Mouse (Mus musculus) layer of hippocampus, adult 18-20 months (tissue): ENCODE results near the gene Unc119. TPM values are rescaled to one million over a fixed set of nuclear protein-coding genes. Genes with fewer than 3 reads are reported as not detected.
A peak's percentile ranks its signal among the peaks of the same experiment; 100 is the strongest.

ENCODE experiments used
- DNase-seq, 2 experiments: peaks; one replicate each; pipeline ENCODE4 v3.0.0; 2022; ENCODE audit warnings: low spot score in 2 of 2
- total RNA-seq, 2 experiments: library from RNA; stranded (reverse); gene quantifications; 2 replicates each; pipeline ENCODE4 v1.2.3; 2021

The Unc119 gene
- total RNA-seq, 2 experiments from 2014 or later: 33.0 to 33.5 TPM

DNA sequence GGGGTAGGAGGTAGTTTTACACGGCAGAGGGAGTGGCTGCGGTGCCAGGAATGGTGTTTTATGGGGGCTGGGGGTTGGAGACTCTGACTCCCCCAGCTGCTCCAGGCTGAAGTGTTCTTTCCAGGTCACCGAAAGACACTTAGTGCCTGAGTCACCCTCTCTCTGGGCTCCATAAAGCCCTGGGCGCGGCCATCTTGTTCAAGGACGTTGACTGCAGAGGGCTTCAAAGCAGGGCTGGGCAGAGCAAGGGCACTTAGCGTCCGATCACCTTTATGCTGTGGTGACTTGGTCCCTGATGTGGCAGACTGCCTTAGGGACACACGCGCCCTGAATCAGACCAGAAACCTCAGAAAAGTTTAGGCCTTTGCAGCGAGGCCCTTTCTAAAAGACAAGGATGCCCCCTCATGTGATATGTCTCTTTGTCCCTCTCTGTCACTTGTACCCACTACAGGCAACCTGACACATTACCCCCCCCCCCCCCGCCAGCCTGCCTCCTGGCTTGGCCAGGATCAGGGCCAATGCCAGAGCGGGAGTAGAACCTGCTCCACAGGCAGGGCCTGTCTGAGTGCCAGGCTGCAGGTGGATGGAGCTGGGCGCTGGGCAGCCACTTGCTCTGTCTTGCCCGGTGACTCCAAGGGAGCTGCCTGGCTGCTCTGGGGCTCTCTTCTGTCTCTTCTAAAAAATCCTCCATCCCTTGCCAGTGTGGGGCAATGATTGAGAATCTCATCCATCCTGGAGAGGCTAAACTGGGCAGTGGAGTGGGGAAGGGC lies 24.4 kb downstream of the Unc119 start:
- DNase-seq: no peak

DNA sequence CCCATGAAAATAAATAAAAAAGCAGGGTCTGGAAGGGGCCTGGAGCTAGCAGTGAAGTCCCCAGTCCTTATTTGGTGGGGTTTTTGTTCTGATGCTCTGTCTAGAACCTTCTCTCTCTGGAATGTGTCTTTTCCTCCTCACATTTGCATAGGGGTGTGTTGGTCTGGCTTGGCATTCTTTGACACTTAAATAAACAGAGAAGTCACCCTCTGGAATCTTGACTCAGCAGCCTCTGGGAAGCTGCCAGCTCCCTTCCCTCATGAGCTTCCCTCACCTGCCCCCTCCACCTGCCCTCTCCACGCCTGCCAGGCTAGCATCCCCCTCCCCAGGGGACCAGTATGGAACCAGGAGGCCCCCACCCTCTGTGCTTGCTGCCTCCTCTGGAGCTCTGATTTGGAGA lies 27.1 kb downstream of the Unc119 start:
- DNase-seq: no peak

DNA sequence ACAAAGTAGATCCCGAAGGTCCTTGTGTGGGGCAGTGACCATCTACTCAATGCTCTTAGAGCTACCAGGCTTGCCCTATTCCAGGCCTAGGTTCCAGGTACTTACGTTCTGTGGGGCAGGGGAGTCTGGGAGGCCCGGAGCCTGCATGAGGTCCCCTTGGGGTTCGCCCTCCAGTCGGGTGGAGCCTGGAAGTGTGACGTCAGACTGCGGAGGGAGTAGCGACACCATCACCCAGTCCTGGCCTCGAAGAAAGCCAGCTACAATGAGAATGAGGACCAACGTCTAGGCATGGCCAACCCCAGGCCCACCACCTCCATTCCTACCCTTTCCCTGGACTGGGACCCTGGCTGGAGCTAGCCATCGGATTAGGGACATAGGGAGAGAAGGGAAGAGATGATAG lies 28.4 kb downstream of the Unc119 start:
- DNase-seq: no peak

DNA sequence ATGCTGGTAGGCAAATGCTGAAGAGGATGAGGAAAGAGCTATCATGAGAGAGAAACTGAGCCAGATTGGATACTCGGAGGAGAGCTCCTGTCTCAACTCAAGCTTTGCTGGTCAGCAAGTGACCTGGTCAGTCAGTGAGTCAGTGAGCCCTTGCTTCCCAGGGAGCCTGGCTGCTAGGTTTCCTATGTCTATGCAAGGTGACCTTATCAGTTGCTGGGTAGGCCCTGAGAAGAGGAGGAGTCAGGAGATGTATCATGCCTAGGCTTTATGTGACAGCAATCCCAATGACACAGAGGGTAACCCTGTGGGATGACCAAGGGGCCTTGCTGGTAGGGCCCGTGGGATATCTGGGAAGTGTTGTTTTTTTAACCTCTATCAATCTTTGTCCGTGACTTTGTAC lies 28.9 kb downstream of the Unc119 start:
- DNase-seq: no peak

DNA sequence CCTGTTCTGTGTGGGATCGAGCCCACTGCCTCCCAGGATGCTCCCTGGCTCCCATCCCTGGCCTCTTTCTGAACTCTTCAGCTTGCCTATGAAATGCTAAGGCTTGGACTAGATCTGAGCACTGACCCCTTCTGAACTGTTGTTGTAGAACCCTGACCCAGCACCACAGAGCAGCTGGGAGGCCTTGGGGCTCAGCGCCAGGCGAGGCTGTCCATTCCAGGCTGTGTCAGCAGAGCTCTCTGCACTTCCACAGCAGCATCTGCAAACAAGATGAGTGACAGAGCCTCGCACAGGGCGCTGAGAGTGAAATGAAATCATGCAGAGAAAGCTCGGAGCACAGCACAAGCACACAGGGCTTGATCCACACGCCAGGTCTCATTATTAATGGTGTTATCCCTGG lies 29.3 kb downstream of the Unc119 start:
- no peak for DNase-seq

DNA sequence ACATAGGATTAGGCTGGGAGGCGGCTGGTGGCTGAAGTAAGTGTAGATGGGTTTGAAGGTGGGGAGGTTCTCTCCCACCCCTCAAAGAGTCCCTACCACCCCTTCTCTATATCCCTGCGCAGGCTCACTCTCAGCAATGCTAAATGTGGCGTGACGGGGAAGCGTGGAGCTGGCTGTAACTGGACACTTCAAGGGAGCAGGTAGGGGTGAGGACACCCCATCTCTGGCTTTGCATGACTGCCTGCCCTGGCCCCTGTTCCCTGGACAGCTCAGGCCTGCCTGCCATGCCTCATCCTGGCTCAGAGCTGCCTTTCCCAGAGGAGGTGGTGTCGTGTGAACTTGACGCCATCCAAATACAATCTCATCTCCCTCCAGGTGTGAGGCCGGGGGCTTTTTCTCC lies 30.9 kb downstream of the Unc119 start:
- no peak for DNase-seq

DNA sequence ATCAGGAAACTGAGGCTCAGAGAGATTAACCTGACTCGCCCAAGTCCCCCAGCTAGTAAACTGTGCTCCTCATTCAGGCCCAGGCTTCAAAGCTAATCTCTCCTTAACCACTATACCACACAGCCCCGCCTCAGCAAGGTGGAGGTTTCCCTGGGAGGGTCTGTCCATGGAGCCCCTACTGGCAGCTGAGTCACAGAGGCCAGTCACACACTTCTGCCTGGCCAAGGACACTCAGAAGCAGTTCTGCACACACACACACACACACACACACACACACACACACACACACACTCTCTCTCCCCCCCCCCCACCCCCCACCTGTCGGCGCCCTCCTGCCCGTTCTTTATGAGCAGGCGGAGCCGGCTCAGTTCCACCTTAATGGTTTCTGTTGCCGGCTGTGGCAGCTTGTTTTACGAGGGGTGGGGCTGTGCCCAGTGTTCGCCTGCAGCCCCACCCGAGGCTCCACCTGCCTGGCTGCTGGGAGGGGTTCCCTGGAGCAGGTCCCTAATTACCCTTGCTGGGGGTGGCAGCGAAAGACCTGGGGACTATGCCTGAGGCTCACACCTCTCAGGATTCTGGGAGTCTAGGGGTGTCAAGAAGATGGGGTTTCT lies 34.4 kb downstream of the Unc119 start:
- no peak for DNase-seq

DNA sequence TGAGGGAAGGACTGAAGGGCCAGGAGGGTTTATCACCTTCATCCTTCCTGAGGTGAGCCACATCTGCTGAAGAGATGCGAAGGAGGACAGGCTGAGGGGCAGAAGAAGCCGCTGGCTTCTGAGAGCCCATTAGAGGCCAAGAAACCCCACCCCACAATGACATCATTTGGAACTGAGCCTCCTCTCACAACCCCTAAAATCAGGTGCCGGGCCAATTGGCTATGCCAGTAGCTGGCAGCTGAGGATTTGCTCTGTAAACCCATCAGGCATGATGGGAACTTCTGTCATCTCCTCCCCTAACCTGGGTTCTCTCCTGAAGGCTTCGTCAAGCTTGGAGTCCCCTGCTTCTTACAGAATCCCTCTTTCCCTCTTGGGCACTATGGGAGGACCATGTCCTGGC lies 37.1 kb downstream of the Unc119 start:
- no peak for DNase-seq

DNA sequence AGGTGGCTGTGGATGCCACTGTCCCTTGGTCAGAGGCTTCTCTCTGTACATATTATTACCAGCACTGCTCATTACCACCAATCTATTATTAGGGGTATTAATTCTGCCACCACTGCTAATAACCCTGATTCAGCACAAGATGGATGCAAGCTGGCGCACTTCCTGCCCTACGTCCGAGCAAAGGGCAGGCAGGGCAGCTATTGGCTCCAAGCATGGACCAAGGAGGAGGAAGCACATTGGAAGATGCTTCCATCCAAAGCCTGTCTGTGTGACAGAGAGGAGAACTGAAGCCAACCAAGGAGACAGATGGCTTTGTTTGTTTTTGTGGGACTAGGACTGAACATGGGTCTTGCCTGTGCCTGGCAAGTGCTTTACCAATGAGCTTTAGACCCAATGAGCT lies 37.7 kb downstream of the Unc119 start:
- DNase-seq: no peak

DNA sequence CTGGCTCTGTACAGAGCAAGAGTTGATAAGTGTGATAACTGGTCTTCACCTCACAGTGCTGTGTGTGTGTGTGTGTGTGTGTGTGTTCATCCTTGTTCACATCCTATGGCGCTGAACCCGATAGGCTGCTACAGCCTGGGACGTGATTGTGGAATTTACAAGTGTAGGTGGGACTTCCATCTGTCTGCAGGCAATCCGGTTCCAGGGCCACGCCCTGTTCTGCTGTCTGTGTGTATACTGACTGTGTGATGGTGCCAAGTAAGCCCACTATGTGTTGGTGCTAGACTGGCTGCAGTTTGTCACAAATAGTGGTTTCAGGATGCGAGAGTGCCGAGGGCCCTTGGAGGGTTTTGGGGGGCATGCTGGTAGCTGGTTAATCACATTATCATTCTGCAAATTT lies 39.0 kb downstream of the Unc119 start:
- peak in 1 of 2 experiments; percentile 65 for DNase-seq

DNA sequence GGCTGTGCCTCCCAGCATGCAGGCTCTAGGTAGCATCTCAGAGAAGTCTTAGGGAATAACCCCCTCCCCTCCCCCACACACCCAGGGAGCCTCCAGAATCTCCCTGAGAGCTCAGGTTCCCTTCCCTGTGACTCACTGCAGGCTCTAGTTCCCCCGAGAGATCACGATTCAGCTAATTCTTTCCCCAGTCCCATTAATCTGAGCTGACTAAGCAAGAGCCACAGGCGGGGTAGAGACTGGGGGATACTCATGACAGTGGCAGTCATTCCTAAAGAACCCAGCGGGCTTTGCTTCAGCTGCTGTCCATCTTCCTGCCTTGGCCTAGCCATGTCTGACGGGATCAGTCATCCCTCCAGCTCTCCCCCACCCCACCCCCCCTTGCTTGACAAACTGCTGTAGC lies 39.4 kb downstream of the Unc119 start:
- DNase-seq: no peak

DNA sequence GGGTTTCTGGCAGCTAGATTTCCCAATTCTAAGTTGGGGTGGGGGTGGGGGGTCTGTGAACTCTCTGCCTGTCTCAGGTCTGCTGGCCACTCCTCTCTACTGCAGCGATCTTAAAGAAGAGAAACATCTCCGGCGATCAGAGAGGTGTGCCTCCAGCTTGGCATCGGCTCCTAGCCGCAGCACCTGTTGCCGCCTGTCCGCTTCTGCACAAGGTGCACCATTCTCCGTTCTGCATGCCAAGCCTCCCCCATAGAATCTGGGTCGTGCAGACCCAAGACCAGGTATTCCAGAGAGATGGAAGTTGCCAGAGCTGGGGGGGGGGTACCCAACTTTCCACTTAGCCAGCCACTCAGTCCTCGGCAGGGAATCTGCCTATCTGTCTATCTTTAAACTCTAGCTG lies 42.5 kb downstream of the Unc119 start:
- DNase-seq: no peak

DNA sequence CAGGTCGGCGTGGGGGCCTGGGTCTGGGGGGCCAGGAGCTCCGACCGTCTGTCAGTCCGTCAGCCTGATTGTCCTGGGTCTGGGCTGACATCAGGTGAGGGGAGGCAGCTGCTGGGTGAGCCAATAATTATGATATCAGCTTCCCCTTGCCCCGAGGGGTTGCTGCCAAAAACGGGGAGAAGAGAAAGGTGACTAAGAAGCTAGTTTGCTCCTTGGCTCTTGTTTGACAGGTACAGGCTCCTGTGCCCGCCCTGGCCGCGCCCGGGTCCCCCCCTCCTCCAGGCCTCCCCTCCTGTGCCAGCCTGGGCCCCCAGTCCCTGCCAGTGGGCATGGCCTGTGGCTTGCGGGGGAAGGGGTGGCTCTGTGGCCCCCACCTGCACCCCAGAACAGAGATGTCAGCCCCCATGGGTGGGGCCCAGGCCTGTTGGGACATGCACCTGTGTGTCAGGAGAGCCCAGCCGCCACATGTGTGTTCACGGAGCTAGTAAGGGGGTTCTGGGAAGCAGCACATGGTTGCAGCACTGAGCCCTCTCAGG lies 43.3 kb downstream of the Unc119 start, which contains the start of gene Foxn1:
Gene Foxn1 (minus strand): TSS at position 51 of the 536 bp plus-strand sequence.
- DNase-seq: no peak

DNA sequence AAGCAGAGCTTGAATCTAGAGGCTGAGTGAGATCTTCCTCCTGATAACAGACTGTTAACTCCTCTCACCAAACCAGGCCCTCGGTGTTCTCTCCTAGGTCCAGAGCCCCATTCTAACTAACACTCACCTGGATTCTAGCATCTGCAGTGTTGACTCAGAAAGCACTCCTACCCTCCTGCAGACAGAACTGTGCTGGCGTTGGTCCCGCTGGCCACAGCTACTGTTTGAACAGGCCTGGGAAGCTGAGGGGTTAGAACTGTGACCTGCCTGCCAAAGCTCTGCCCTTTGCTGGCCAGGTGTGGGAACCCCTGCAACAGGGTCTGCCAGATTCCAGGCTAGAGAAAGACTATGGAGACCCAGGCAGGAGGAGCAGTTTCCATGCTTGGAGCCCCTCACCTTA lies 49.4 kb downstream of the Unc119 start:
- no peak for DNase-seq

DNA sequence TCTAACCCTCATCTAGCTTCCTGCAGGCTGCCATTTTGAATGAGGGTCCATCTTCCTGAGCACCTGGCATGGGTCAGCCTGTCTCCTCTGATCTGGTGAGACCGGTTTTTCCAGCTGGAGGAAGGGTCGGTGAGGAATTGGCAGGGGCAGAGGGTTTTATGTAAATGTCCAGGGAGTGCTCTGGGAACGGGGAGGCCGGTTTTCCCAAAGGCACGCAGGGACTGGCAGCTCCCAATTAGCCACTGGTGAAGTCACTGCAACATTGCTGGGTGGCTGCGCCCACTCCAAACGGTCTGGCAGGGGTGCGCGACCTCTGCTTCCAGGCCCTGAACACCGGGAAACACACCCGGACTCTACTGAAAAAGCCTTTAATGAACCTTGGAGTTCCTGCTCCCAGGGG lies 53.7 kb downstream of the Unc119 start:
- DNase-seq: no peak

DNA sequence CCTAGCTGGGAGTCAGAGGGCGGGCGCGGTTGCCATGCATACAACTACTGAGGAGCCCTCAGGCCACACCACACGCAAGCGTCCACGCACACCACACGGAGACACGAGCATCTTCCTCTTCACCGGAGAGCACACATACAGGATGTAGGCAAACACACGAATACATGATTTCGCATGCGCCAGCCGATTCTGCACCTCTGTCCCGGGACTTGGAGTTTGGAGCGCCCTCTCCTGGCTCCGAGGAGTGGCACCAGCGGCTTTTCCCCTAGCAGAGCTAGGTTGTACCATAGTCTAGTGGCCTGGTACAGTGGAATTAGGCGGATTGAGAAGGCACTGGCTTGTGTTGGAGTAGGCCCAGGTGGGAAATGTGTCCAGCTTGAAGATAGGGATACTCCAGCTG lies 54.1 kb downstream of the Unc119 start:
- DNase-seq: peak in 1 of 2 experiments; percentile 54

DNA sequence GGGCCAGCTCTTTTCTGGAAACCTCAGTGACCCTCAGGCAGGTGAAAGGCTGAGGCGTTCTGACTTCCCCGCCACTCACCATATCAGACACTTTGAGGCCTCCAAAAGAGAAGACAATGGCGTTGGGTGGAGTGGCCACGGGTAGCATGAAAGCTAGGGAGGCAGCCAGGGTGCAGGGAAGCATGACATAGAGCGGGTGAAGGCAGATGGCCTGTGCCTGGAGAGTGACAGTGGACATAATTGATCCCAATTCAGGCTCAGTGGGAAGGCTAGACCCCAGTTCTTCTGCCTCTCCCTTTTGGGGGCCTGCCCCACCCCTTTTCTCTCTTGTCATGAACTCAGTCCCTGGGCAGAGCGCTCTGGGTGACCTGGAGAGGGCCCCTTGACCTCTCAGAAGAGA lies 54.9 kb downstream of the Unc119 start:
- no peak for DNase-seq

Other genes with a start within 250 kb of the Unc119 start
- 10 to 100 TPM; 29.7 to 30.5 TPM for gene Fam222b, start 248.8 kb upstream of the Unc119 start, total RNA-seq
- gene Traf4, start 177.9 kb upstream of the Unc119 start, total RNA-seq: 1 to 10 TPM; 8.3 to 9.8 TPM
- 1 to 10 TPM; 2.6 to 4.1 TPM for gene Nek8, start 166.8 kb upstream of the Unc119 start, total RNA-seq
- gene Tlcd1, start 166.8 kb upstream of the Unc119 start, total RNA-seq: 10 to 100 TPM; 16.8 to 17.5 TPM
- 100 to 1,000 TPM; 770 to 803 TPM for gene Rpl23a, start 159.9 kb upstream of the Unc119 start, total RNA-seq
- 10 to 100 TPM; 22.5 to 25.8 TPM for gene Rab34, start 155.1 kb upstream of the Unc119 start, total RNA-seq
- gene Proca1, start 150.1 kb upstream of the Unc119 start, total RNA-seq: 1 to 10 TPM; 3.4 to 4.4 TPM
- gene Sdf2, start 97.7 kb upstream of the Unc119 start, total RNA-seq: 10 to 100 TPM; 65.5 to 71.2 TPM
- gene Supt6, start 97.5 kb upstream of the Unc119 start, total RNA-seq: 100 to 1,000 TPM; 123 to 126 TPM
- gene 2610507B11Rik, start 81.7 kb upstream of the Unc119 start, total RNA-seq: 100 to 1,000 TPM; 183 to 188 TPM
- 1 to 10 TPM; 7.4 TPM for gene BC030499, start 52.6 kb upstream of the Unc119 start, total RNA-seq
- 1 to 10 TPM; 5.7 to 7.1 TPM for gene Spag5, start 42.0 kb upstream of the Unc119 start, total RNA-seq
- 100 to 1,000 TPM; 856 to 892 TPM for gene Aldoc, start 20.5 kb upstream of the Unc119 start, total RNA-seq
- 10 to 100 TPM; 59.0 to 62.0 TPM for gene Pigs, start 15.1 kb upstream of the Unc119 start, total RNA-seq
- not detected for gene Foxn1, start 43.1 kb downstream of the Unc119 start, total RNA-seq
- not detected for gene Slc13a2, start 78.7 kb downstream of the Unc119 start, total RNA-seq
- gene Slc46a1, start 122.2 kb downstream of the Unc119 start, total RNA-seq: 10 to 100 TPM; 10.9 to 11.7 TPM
- gene Sarm1, start 154.3 kb downstream of the Unc119 start, total RNA-seq: 10 to 100 TPM; 36.1 to 38.8 TPM
- 10 to 100 TPM; 52.7 to 53.9 TPM for gene Vtn, start 155.6 kb downstream of the Unc119 start, total RNA-seq
- gene Sebox, start 160.0 kb downstream of the Unc119 start, total RNA-seq: 1 to 10 TPM; 5.3 to 5.7 TPM
- gene Tmem199, start 168.7 kb downstream of the Unc119 start, total RNA-seq: 10 to 100 TPM; 44.8 to 47.1 TPM
- 100 to 1,000 TPM; 118 to 119 TPM for gene Poldip2, start 168.7 kb downstream of the Unc119 start, total RNA-seq
- gene Tnfaip1, start 192.8 kb downstream of the Unc119 start, total RNA-seq: 10 to 100 TPM; 29.1 to 29.8 TPM
- 10 to 100 TPM; 73.8 to 78.2 TPM for gene Ift20, start 192.9 kb downstream of the Unc119 start, total RNA-seq
- gene Tmem97, start 207.3 kb downstream of the Unc119 start, total RNA-seq: 10 to 100 TPM; 11.7 to 14.6 TPM